Mouse (Mus musculus): ENCODE data around the gene Wdr43.

GRCm38 (mm10) chr17:71697896-71698618 is 82.4 kb downstream of the Wdr43 start:
- no peak for TF ChIP-seq USF1 (IDR thresholded peaks at IDR 0.05; ENCODE audit: low read depth)
- TF ChIP-seq CTCF (IDR thresholded peaks at IDR 0.05; ENCODE audit: control insufficient read depth, insufficient read depth, insufficient read length) = no peak
- TF ChIP-seq FOSL1 (IDR thresholded peaks at IDR 0.05; ENCODE audit: insufficient read depth, low read length, poor library complexity, severe bottlenecking) = no peak
- TF ChIP-seq CEBPB (IDR thresholded peaks at IDR 0.05; ENCODE audit: low read depth) = no peak
- no peak for TF ChIP-seq MYOG (IDR thresholded peaks at IDR 0.05; ENCODE audit: control insufficient read depth, extremely low read depth, insufficient read length)

Data from C2C12 (cell line).